Mouse (Mus musculus) frontal cortex, postnatal 10 days (tissue): Measurements from ENCODE around the gene Entpd7.

Source experiments
- DNase-seq, 2 experiments: peaks; one replicate each; pipeline ENCODE4 v3.0.0; 2022; ENCODE audit warnings: low spot score in 2 of 2, mixed read lengths in 1 of 2

Entpd7 gene

GRCm38 (mm10) chr19:43674730-43675524 lies 14.5 kb upstream of the Entpd7 start, which contains the start of gene Slc25a28:
TSS of gene Slc25a28 (minus strand) at chr19:43674881.
- peak; percentile 99 to 100 for DNase-seq

- no peak for DNase-seq
Observed at GRCm38 (mm10) chr19:43675525-43676400, 13.7 kb upstream of the Entpd7 start.

- no peak for DNase-seq
Observed at GRCm38 (mm10) chr19:43678467-43679003, 10.9 kb upstream of the Entpd7 start.

GRCm38 (mm10) chr19:43679474-43679981 lies 9.9 kb upstream of the Entpd7 start:
- no peak for DNase-seq

GRCm38 (mm10) chr19:43681541-43681940 lies 7.9 kb upstream of the Entpd7 start:
- DNase-seq, result no peak

- DNase-seq, result no peak
Observed at GRCm38 (mm10) chr19:43692815-43693214, 3.3 kb downstream of the Entpd7 start.

- DNase-seq, result no peak
Observed at GRCm38 (mm10) chr19:43695514-43695964, 6.1 kb downstream of the Entpd7 start.

- DNase-seq, result no peak
Observed at GRCm38 (mm10) chr19:43697666-43698370, 8.3 kb downstream of the Entpd7 start.

GRCm38 (mm10) chr19:43699021-43699762 lies 9.7 kb downstream of the Entpd7 start:
- no peak for DNase-seq

GRCm38 (mm10) chr19:43699763-43700155 lies 10.3 kb downstream of the Entpd7 start:
- DNase-seq, result no peak

GRCm38 (mm10) chr19:43704211-43704610 lies 14.7 kb downstream of the Entpd7 start:
- DNase-seq, result no peak

- DNase-seq, result no peak
Observed at GRCm38 (mm10) chr19:43704787-43705497, 15.5 kb downstream of the Entpd7 start.

- DNase-seq, result no peak
Observed at GRCm38 (mm10) chr19:43708206-43708605, 18.7 kb downstream of the Entpd7 start.

GRCm38 (mm10) chr19:43709317-43709716 lies 19.8 kb downstream of the Entpd7 start:
- DNase-seq, result no peak

- no peak for DNase-seq
Observed at GRCm38 (mm10) chr19:43711159-43711916, 21.9 kb downstream of the Entpd7 start.

- no peak for DNase-seq
Observed at GRCm38 (mm10) chr19:43711971-43712370, 22.5 kb downstream of the Entpd7 start.

- DNase-seq, result no peak
Observed at GRCm38 (mm10) chr19:43720061-43720460, 30.6 kb downstream of the Entpd7 start.

- no peak for DNase-seq
Observed at GRCm38 (mm10) chr19:43722891-43723290, 33.4 kb downstream of the Entpd7 start.

GRCm38 (mm10) chr19:43723501-43723900 lies 34.0 kb downstream of the Entpd7 start:
- DNase-seq, result no peak
